Mouse (Mus musculus) bone marrow, adult 2 months (tissue): ENCODE results near the gene Uqcc1. TPM values are rescaled to one million over a fixed set of nuclear protein-coding genes. Genes with fewer than 3 reads are reported as not detected.

ENCODE experiments used
- H3K27ac ChIP-seq: fragments of 200-500 bp; 2 replicates; pipeline ENCODE4 v1.5.1; 2012; ENCODE audit warnings: low read depth, mild to moderate bottlenecking, control low read depth, inconsistent platforms, low read length; ENCODE audit not compliant: control insufficient read depth, poor library complexity, insufficient read depth
- H3K4me1 ChIP-seq: fragments of 200-500 bp; 2 replicates; pipeline ENCODE4 v1.6.1; 2011; ENCODE audit warnings: low read length; ENCODE audit not compliant: control insufficient read depth, insufficient read depth
- H3K4me3 ChIP-seq: fragments of 200-500 bp; replicated peaks from 2 replicates; pipeline ENCODE3; 2011; ENCODE audit warnings: mild to moderate bottlenecking, low read depth, low read length, control low read depth; ENCODE audit not compliant: control insufficient read depth
- CTCF ChIP-seq: fragments of 200-500 bp; IDR thresholded peaks from 2 replicates; pipeline ENCODE4 v1.5.1; 2011; ENCODE audit warnings: low read length, control low read depth; ENCODE audit not compliant: control insufficient read depth, insufficient read depth
- POLR2A ChIP-seq: fragments of 200-500 bp; IDR thresholded peaks from 2 replicates; pipeline ENCODE4 v1.6.1; 2011; ENCODE audit warnings: low read depth, mild to moderate bottlenecking, control low read depth, low read length, borderline replicate concordance; ENCODE audit not compliant: control insufficient read depth
- WGBS: fragments of 180-500 bp; shearing (Covaris S2); methylation state at CpG from one replicate; pipeline ENCODE4 v1.1.7; 2018; 5-methylcytosine and 5-hydroxymethylcytosine counted together
- polyA plus RNA-seq: library from polyadenylated mRNA; stranded (reverse); fragments of >200 nt; gene quantifications from 2 replicates; pipeline ENCODE4 v1.2.4, GENCODE M21; 2011; ENCODE audit warnings: low replicate concordance; ENCODE audit not compliant: missing spikeins, insufficient read depth, insufficient read length

The Uqcc1 gene
- polyA plus RNA-seq, 1 experiment = 14.9 TPM

GRCm38 (mm10) chr2:155914684-155915083 lies 15.4 kb downstream of the Uqcc1 start:
- H3K27ac ChIP-seq = no peak overlapping the region
- TF ChIP-seq POLR2A = no peak
- no peak for TF ChIP-seq CTCF
- no peak overlapping the region for H3K4me3 ChIP-seq
- H3K4me1 ChIP-seq = no peaks in the 10 kb centered on the region
- WGBS = 50% methylated on average over 6 of the region's 6 CpGs

GRCm38 (mm10) chr2:155903632-155904008 lies 26.5 kb downstream of the Uqcc1 start:
- Histone ChIP-seq H3K4me1 (no peaks in the 10 kb centered on the region), H3K4me3 (no peak overlapping the region), H3K27ac (no peak overlapping the region)
- 81% methylated on average over 6 of the region's 6 CpGs for WGBS
- TF ChIP-seq CTCF = no peak
- TF ChIP-seq POLR2A = no peak

- Histone ChIP-seq H3K27ac (no peak overlapping the region), H3K4me3 (no peak overlapping the region), H3K4me1 (no peaks in the 10 kb centered on the region)
- WGBS = 64% methylated on average over 16 of the region's 16 CpGs
- TF ChIP-seq CTCF (no peak), POLR2A (no peak)
These were observed 27.0 kb downstream of the Uqcc1 start for GRCm38 (mm10) chr2:155902989-155903631.

- 92% methylated on average over 16 of the region's 16 CpGs for WGBS
- H3K27ac ChIP-seq = no peak overlapping the region
- H3K4me1 ChIP-seq = no peaks in the 10 kb centered on the region
- H3K4me3 ChIP-seq = no peak overlapping the region
- TF ChIP-seq POLR2A = no peak
- TF ChIP-seq CTCF = no peak
These were observed 34.9 kb downstream of the Uqcc1 start for GRCm38 (mm10) chr2:155895046-155895735.

GRCm38 (mm10) chr2:155894307-155895045 lies 35.6 kb downstream of the Uqcc1 start:
- Histone ChIP-seq H3K4me1 (no peaks in the 10 kb centered on the region), H3K4me3 (no peak overlapping the region), H3K27ac (no peak overlapping the region)
- 93% methylated on average over 13 of the region's 13 CpGs for WGBS
- TF ChIP-seq POLR2A = no peak

DNA sequence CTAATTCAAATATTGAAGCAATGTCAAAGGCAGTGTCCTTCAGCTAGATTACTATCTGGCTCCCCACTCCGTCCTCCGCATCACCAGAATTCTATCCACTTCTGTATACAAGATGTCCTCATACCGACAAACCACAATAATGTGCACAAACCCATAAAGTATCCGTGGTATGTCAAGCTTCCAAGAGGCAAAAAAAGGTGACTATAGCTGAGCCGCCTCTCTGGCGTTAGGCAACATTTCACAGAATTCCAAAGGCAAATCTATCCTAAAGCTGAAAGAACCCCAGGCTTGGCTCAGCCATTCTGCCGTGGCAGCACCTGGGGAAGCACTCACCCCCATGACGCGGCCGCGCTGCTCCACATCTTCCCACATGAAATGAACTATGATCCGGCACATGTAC lies 43.3 kb downstream of the Uqcc1 start:
- 90% methylated on average over 12 of the region's 12 CpGs for WGBS
- Histone ChIP-seq H3K27ac (no peak overlapping the region), H3K4me1 (no peaks in the 10 kb centered on the region; the same call in 1 of the 2 replicates), H3K4me3 (no peak overlapping the region)
- no peak for TF ChIP-seq CTCF
- no peak for TF ChIP-seq POLR2A

DNA sequence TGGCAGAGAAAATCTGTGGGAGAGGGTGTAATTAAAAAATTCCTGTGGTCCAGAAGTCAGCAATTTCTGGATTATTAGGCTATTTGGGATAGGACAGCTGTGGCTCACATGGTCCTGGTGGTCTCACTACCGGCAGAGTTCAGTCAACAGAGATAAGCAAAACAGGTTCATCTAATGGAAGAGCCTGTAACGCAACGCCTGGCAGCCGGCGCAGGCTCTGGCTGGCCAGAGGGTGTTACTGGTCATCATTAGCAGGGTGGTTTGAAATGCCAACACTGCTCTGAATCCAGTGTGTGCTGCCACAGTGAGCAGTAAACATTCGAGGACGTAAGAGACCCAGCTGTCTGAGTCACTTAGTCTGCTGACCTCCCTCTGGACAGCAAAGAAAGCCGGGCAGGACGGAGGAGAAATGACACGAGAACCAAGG lies 44.8 kb downstream of the Uqcc1 start:
- TF ChIP-seq CTCF = no peak
- TF ChIP-seq POLR2A = no peak
- no peaks in the 10 kb centered on the region; the same call in 1 of the 2 replicates for H3K4me1 ChIP-seq
- H3K27ac ChIP-seq = no peak overlapping the region
- WGBS = 90% methylated on average over 10 of the region's 10 CpGs
- H3K4me3 ChIP-seq = no peak overlapping the region

GRCm38 (mm10) chr2:155882087-155882486 lies 48.0 kb downstream of the Uqcc1 start:
- Histone ChIP-seq H3K4me1 (peaks cover 2% of the 10 kb centered on the region; the same call in 1 of the 2 replicates), H3K27ac (no peak overlapping the region), H3K4me3 (no peak overlapping the region)
- TF ChIP-seq CTCF = no peak
- TF ChIP-seq POLR2A = no peak
- WGBS = 64% methylated on average over 3 of the region's 3 CpGs
